Mouse (Mus musculus): ENCODE data around the gene Tceal7. TPM values are rescaled to one million over a fixed set of nuclear protein-coding genes. Genes with fewer than 3 reads are reported as not detected.

Tceal7 gene
- total and polyA plus RNA-seq, 3 experiments, result not detected

- in situ Hi-C loops (cut with MboI; ENCODE audit: low pct_ligation_motif_present, low pct_unique_long_range_greater_than_20kb, low sequenced_read_pairs), result no loop called here
- Histone ChIP-seq H3K27ac (ENCODE audit: insufficient read depth, low read depth) (no peak overlapping the region), H3K9me3 (replicated peaks; ENCODE audit: low read length) (no peaks in the 10 kb centered on the region), H3K27me3 (replicated peaks) (no peaks in the 10 kb centered on the region), H3K79me2 (replicated peaks; ENCODE audit: control insufficient read depth, extremely low read depth, insufficient read depth, poor library complexity, severe bottlenecking) (no peaks in the 10 kb centered on the region), H3K4me2 (ENCODE audit: insufficient read depth, low read depth, poor library complexity, severe bottlenecking) (no peak overlapping the region), H3K4me3 (replicated peaks in 1 of 3; ENCODE audit: low read depth in 2 of 3, low read length in 2 of 3, poor library complexity in 1 of 3) (no peak overlapping the region), H3K4me1 (ENCODE audit: control insufficient read depth in 1 of 2, insufficient read depth in 2 of 2) (no peaks in the 10 kb centered on the region), H3K9ac (ENCODE audit: insufficient read depth, low read depth) (no peak overlapping the region), H3K36me3 (replicated peaks in 1 of 2; ENCODE audit: control insufficient read depth in 1 of 2, insufficient read depth in 1 of 2, low read length in 1 of 2) (no peaks in the 10 kb centered on the region)
- DNase-seq (ENCODE audit: extremely low read depth), result no peak
- dilution Hi-C loops (cut with MboI; ENCODE audit: extremely low pct_ligation_motif_present, extremely low pct_unique_long_range_greater_than_20kb, low sequenced_read_pairs), result no loop called here
- no peak for TF ChIP-seq CTCF (conservative IDR thresholded peaks at IDR 0.05 in 1 of 2, IDR thresholded peaks at IDR 0.05 in 1 of 2; ENCODE audit: low read depth in 2 of 2, low read length in 2 of 2)
- TF ChIP-seq ZNF384 (IDR thresholded peaks at IDR 0.05; ENCODE audit: low read depth, low read length), result no peak
- TF ChIP-seq MAZ (IDR thresholded peaks at IDR 0.05; ENCODE audit: low read depth, low read length), result no peak
- TF ChIP-seq USF1 (IDR thresholded peaks at IDR 0.05; ENCODE audit: low read depth, low read length), result no peak
- TF ChIP-seq MAX (IDR thresholded peaks at IDR 0.05; ENCODE audit: low read length), result no peak
- no peak for TF ChIP-seq KAT2A (IDR thresholded peaks at IDR 0.05; ENCODE audit: insufficient replicate concordance, low read length)
These were observed 1.2 kb upstream of the Tceal7 start for GRCm38 (mm10) chrX:136213396-136213795.

- Histone ChIP-seq H3K27me3 (replicated peaks) (no peaks in the 10 kb centered on the region), H3K4me3 (replicated peaks in 1 of 3; ENCODE audit: low read depth in 2 of 3, low read length in 2 of 3, poor library complexity in 1 of 3) (no peak overlapping the region), H3K27ac (ENCODE audit: insufficient read depth, low read depth) (no peak overlapping the region), H3K36me3 (replicated peaks in 1 of 2; ENCODE audit: control insufficient read depth in 1 of 2, insufficient read depth in 1 of 2, low read length in 1 of 2) (no peaks in the 10 kb centered on the region), H3K9ac (ENCODE audit: insufficient read depth, low read depth) (no peak overlapping the region), H3K9me3 (replicated peaks; ENCODE audit: low read length) (no peaks in the 10 kb centered on the region), H3K4me2 (ENCODE audit: insufficient read depth, low read depth, poor library complexity, severe bottlenecking) (no peak overlapping the region), H3K4me1 (ENCODE audit: control insufficient read depth in 1 of 2, insufficient read depth in 2 of 2) (no peaks in the 10 kb centered on the region), H3K79me2 (replicated peaks; ENCODE audit: control insufficient read depth, extremely low read depth, insufficient read depth, poor library complexity, severe bottlenecking) (no peaks in the 10 kb centered on the region)
- in situ Hi-C loops (cut with MboI; ENCODE audit: low pct_ligation_motif_present, low pct_unique_long_range_greater_than_20kb, low sequenced_read_pairs), result no loop called here
- TF ChIP-seq CHD1 (IDR thresholded peaks at IDR 0.05; ENCODE audit: low read depth, low read length), result no peak
- TF ChIP-seq HCFC1 (IDR thresholded peaks at IDR 0.05; ENCODE audit: low read depth, low read length), result no peak
- dilution Hi-C loops (cut with MboI; ENCODE audit: extremely low pct_ligation_motif_present, extremely low pct_unique_long_range_greater_than_20kb, low sequenced_read_pairs), result no loop called here
- DNase-seq (ENCODE audit: extremely low read depth), result no peak
These were observed 1.7 kb downstream of the Tceal7 start for GRCm38 (mm10) chrX:136216303-136216702.

GRCm38 (mm10) chrX:136223714-136224113 lies 9.1 kb downstream of the Tceal7 start:
- Histone ChIP-seq H3K27me3 (replicated peaks) (no peaks in the 10 kb centered on the region), H3K36me3 (replicated peaks in 1 of 2; ENCODE audit: control insufficient read depth in 1 of 2, insufficient read depth in 1 of 2, low read length in 1 of 2) (no peaks in the 10 kb centered on the region), H3K9me3 (replicated peaks; ENCODE audit: low read length) (no peaks in the 10 kb centered on the region), H3K4me2 (ENCODE audit: insufficient read depth, low read depth, poor library complexity, severe bottlenecking) (no peak overlapping the region), H3K4me1 (ENCODE audit: control insufficient read depth in 1 of 2, insufficient read depth in 2 of 2) (no peaks in the 10 kb centered on the region), H3K4me3 (replicated peaks in 1 of 3; ENCODE audit: low read depth in 2 of 3, low read length in 2 of 3, poor library complexity in 1 of 3) (no peak overlapping the region), H3K27ac (ENCODE audit: insufficient read depth, low read depth) (no peak overlapping the region), H3K79me2 (replicated peaks; ENCODE audit: control insufficient read depth, extremely low read depth, insufficient read depth, poor library complexity, severe bottlenecking) (no peaks in the 10 kb centered on the region), H3K9ac (ENCODE audit: insufficient read depth, low read depth) (no peak overlapping the region)
- in situ Hi-C loops (cut with MboI; ENCODE audit: low pct_ligation_motif_present, low pct_unique_long_range_greater_than_20kb, low sequenced_read_pairs), result no loop called here
- no peak for DNase-seq (ENCODE audit: extremely low read depth)
- TF ChIP-seq PAX5 (IDR thresholded peaks at IDR 0.05; ENCODE audit: low read length), result no peak
- TF ChIP-seq BHLHE40 (IDR thresholded peaks at IDR 0.05; ENCODE audit: low read depth, low read length), result peak; percentile 37; the same call in 1 of the 2 replicates
- dilution Hi-C loops (cut with MboI; ENCODE audit: extremely low pct_ligation_motif_present, extremely low pct_unique_long_range_greater_than_20kb, low sequenced_read_pairs), result no loop called here

All from CH12.LX (cell line).